Mouse (Mus musculus): Measurements from ENCODE around the gene Dnah11.
"Not testable (repeated sequence)": the region's sequence is repeated elsewhere in the genome, so short reads cannot be mapped to it uniquely, and the experiment has no call there.

The Dnah11 gene

GRCm38 (mm10) chr12:117989018-117989828 lies 209.6 kb downstream of the Dnah11 start:
- no peak for DNase-seq (ENCODE audit: low read depth in 1 of 2, low spot score in 2 of 2)

GRCm38 (mm10) chr12:117980315-117980714 lies 218.5 kb downstream of the Dnah11 start:
- no peak for DNase-seq (ENCODE audit: low read depth in 1 of 2, low spot score in 2 of 2)

GRCm38 (mm10) chr12:117973712-117974111 lies 225.1 kb downstream of the Dnah11 start:
- DNase-seq (ENCODE audit: low read depth in 1 of 2, low spot score in 2 of 2), result no peak

GRCm38 (mm10) chr12:117962698-117963097 lies 236.1 kb downstream of the Dnah11 start:
- DNase-seq (ENCODE audit: low read depth in 1 of 2, low spot score in 2 of 2), result no peak

GRCm38 (mm10) chr12:117959213-117959612 lies 239.6 kb downstream of the Dnah11 start:
- DNase-seq (ENCODE audit: low read depth in 1 of 2, low spot score in 2 of 2), result no peak

GRCm38 (mm10) chr12:117946823-117947704 lies 251.8 kb downstream of the Dnah11 start:
- DNase-seq (ENCODE audit: low read depth in 1 of 2, low spot score in 2 of 2), result no peak

- DNase-seq (ENCODE audit: low read depth in 1 of 2, low spot score in 2 of 2), result no peak
Measured at GRCm38 (mm10) chr12:117941947-117942346, 256.9 kb downstream of the Dnah11 start.

- DNase-seq (ENCODE audit: low read depth in 1 of 2, low spot score in 2 of 2), result no peak
Measured at GRCm38 (mm10) chr12:117938214-117938613, 260.6 kb downstream of the Dnah11 start.

GRCm38 (mm10) chr12:117932026-117932425 lies 266.8 kb downstream of the Dnah11 start:
- no peak for DNase-seq (ENCODE audit: low read depth in 1 of 2, low spot score in 2 of 2)

GRCm38 (mm10) chr12:117929768-117930167 lies 269.1 kb downstream of the Dnah11 start:
- DNase-seq (ENCODE audit: low read depth in 1 of 2, low spot score in 2 of 2), result no peak

GRCm38 (mm10) chr12:117915826-117916588 lies 282.8 kb downstream of the Dnah11 start:
- no peak for DNase-seq (ENCODE audit: low read depth in 1 of 2, low spot score in 2 of 2)

GRCm38 (mm10) chr12:117914613-117915245 lies 284.1 kb downstream of the Dnah11 start:
- no peak for DNase-seq (ENCODE audit: low read depth in 1 of 2, low spot score in 2 of 2)

GRCm38 (mm10) chr12:117911396-117911795 lies 287.4 kb downstream of the Dnah11 start:
- DNase-seq (ENCODE audit: low read depth in 1 of 2, low spot score in 2 of 2), result no peak

GRCm38 (mm10) chr12:117905232-117905840 lies 293.5 kb downstream of the Dnah11 start:
- not testable (repeated sequence) for DNase-seq (ENCODE audit: low read depth in 1 of 2, low spot score in 2 of 2)

- DNase-seq (ENCODE audit: low read depth in 1 of 2, low spot score in 2 of 2), result no peak
Measured at GRCm38 (mm10) chr12:117903671-117904070, 295.2 kb downstream of the Dnah11 start.

GRCm38 (mm10) chr12:117901352-117901751 lies 297.5 kb downstream of the Dnah11 start:
- DNase-seq (ENCODE audit: low read depth in 1 of 2, low spot score in 2 of 2), result not testable (repeated sequence)

- not testable (repeated sequence) for DNase-seq (ENCODE audit: low read depth in 1 of 2, low spot score in 2 of 2)
Measured at GRCm38 (mm10) chr12:117900798-117901197, 298.0 kb downstream of the Dnah11 start.

GRCm38 (mm10) chr12:117887422-117887821 lies 311.4 kb downstream of the Dnah11 start:
- no peak for DNase-seq (ENCODE audit: low read depth in 1 of 2, low spot score in 2 of 2)

- no peak for DNase-seq (ENCODE audit: low read depth in 1 of 2, low spot score in 2 of 2)
Measured at GRCm38 (mm10) chr12:117884627-117885026, 314.2 kb downstream of the Dnah11 start.

- DNase-seq (ENCODE audit: low read depth in 1 of 2, low spot score in 2 of 2), result no peak
Measured at GRCm38 (mm10) chr12:117878341-117878740, 320.5 kb downstream of the Dnah11 start.
